Mouse (Mus musculus) erythroblast, adult 5-6 weeks (primary cell): ENCODE measurements at regions not wholly inside any gene's neighbourhood (a gene's known extent, or its start where the extent isn't known, plus 50 kb on each side); places are given as distances from the start of the nearest gene placed in this dataset.

Experiments
- ATAC-seq: replicated peaks from 2 replicates; pipeline ENCODE4 v1.8.0; 2016; ENCODE audit warnings: moderate number of reproducible peaks, mild to moderate bottlenecking, moderate TSS enrichment, inconsistent platforms; ENCODE audit not compliant: poor library complexity, low FRiP score, severe bottlenecking

DNA sequence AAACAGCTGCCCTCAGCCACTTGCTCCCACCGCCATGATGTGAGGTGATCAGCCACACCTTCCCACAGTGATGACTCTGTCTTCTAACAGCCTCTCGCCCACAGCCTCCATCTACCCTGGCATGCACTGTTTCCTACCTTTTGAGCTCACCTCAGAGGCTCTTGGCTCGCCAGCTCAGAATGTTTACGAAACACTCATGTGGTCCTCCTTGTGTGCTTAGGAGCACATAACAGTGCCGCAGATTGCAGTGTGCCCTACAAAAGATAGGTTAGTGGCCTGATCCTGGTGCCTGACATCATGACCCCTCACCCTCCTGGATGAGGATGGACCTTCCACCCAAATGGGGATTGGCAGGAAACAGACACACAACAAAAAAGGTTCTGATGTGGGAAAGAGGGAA, 134.3 kb upstream of the Irf2bp2 start:
- no peak for ATAC-seq

DNA sequence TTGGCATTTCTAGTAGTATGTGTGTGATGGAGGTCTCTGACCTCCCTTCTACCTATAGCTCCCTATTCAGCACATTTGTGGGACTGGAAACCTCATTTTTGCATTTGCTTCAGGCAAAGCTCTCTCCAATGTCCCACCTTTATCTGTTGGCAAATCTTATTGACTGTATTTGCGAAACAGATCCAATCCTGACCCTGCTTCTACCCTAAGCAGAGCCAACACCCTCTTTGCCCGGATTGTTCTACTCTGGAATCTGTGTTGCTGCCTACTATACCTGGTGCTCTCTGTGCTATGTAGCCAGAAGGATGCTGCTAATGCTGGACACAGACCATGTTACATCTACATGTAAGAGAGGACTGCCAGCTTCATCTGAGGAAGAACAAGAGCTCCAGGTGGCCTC, 133.3 kb upstream of the Irf2bp2 start:
- ATAC-seq, result no peak

DNA sequence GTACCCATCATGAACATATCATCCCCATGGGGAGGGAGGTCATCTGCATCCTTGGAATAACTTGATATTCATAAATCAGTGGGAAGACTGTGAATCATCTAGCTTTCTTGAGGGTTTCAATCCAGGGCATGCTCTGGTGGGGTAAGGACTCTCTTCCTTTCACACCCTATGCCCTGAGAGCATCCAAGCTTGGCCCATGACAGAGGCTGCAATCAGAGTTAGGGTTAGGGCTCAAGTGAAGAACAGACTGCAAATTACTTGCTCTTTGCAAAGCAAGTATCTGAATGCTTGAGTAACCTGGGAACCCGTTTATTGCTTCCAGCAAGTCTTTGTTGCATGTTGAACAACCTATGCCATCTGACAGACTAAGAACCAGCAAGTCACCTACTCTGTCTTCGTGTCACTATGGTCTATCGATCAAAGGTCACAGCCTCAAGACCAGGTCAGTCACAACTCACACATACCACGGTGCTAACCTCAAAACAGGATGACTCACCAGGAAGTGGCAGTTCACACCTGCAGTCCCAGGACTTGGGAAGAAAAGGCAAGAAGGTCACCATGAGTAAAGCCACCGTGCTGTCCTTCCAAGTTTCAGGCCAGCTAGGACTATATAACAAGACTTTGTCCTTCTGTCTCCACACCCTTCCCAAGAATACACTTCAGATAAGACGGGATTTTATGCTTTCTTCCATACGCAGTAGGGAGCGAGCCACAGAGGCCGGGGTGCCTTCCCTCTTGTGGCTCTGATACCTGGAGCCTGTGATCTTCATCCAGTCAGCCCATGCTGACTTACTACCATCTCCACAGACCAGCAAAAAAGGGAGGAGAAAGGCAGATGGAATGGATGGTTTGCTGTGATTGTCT, 129.7 kb upstream of the Irf2bp2 start:
- ATAC-seq, result no peak

DNA sequence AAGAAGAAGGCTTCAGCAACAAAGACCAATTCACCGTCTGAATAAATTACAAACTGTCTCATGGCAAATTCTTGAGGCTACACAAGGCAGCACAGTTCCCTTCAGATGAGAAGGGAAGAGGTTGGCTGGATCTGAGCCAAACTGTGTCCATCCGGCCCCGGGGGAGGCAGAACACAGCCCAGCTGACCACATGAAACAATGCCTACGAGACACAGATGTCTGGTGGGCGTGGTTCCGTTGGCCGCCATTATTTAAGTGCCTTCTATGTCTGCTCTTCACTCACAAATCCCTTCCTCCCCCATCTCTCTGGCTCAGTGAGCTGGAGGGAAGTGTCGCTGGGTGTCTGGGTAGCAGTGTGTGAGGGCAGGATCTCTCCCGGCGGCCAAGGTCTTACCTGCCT, 127.8 kb upstream of the Irf2bp2 start:
- no peak for ATAC-seq

DNA sequence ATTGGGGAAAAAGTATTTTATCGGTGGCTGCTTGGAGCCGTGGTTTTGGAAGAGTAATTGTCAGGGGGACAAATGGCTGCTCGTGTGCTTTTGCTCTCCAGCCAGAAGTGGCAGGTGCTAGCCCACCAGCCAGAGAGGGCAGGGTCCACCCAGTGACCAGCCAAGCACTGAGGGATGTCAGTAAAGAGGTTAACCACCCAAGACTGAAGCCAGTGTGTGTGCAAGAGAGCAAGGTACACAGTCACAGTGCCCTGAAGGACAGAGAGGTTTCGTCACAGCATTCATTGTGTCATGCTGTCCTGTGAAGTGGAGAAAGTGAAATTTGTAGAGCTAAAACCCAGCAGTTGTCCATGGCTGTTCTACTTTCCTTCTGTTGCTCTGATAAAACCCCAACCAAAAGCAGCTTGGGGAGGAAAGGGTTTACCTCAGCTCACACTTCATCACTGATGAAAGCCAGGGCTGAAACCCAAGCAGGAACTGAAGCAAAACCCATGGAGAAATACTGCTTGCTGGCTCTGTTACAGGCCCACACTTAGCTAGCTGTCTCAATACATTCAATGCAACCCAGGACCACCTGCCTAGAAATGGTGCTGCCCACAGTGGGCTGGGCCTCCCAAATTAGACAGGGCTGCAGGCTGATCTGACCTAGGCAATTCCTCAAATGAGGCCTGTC, 126.8 kb upstream of the Irf2bp2 start:
- no peak for ATAC-seq

DNA sequence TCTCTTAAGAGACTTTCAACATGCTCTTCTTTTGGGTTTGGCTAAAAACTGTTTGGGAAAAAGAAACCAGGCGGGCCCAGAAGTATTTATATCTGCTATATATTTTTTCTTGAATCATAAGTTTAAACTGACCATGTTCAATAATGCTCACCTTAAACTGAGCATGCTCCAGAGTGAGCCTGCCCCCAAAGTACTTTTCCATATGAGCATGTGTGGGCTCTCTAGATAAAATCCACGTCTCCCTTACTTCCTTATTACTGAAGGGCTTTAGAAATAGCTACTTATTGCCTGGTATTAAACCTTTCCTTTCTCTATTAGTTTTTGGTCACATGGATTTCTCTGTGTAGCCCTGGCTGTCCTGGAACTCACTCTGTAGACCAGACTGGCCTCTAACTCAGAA, 126.0 kb upstream of the Irf2bp2 start:
- ATAC-seq, result no peak

DNA sequence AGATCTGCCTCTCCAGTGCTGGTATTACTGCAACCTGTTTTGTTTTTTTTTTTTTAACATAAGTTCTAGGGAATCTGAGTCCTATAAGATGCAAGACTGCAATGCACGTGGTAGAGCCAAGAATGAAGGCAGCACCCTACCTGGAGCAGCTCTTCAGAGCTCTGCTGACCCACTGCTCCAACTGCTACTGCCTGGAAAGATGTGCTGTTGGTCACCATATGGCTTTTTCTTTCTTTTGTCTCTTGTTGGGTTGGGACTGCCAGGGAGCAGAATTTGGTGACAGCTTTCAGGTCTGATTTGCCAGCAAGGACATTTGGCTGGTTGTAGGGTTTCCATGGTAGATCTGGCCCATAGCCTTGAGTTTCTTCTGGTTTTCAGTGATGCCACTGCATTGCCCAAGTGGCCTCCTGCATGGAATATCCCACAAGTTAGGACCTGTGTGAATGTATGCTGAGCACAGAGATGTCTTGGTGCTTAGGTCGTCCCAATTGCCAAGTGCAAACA, 123.9 kb upstream of the Irf2bp2 start:
- no peak for ATAC-seq

DNA sequence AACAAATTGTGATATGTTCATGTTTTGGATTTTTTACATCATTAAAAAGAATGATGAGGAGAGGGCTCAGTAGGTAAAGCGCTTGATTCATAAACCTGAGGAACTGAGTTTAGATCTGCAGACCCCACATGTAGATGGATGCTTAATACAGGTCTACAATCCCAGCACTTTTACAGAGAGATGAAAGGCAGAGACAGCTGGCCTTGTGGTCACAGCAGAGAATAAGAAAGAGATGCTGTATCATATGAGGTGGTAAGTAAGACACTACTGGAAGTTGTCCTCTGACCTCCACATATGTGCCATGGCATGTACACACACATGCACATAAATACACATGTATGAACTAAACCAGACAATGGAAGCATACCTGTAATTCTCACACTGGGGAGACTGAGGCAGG, 121.9 kb upstream of the Irf2bp2 start:
- no peak for ATAC-seq

DNA sequence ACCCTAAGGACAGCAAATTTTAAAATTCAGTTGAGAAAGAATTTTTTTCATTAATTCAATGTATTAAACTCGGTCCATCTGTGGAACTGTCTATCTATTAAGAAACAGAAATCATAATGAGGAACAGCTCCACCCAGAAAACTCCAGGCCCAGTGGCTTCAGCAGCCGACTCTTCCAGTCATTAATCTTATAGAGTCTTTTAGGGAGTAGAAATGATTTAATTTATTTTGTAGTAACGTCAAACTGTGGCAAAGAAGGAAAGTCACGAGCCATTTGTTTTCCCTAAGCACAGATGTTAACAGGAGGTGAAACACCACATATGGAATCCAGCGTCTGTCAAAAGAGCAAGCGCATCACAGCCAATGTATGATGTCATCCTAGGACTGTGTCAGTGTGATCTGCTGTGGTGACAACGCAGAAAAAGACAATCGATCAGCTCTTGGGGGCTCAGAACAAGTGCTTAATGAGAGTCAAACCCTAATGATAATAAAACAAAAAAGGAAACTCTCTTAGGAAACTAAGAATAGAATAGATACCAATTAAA, 119.9 kb upstream of the Irf2bp2 start:
- ATAC-seq, result no peak

DNA sequence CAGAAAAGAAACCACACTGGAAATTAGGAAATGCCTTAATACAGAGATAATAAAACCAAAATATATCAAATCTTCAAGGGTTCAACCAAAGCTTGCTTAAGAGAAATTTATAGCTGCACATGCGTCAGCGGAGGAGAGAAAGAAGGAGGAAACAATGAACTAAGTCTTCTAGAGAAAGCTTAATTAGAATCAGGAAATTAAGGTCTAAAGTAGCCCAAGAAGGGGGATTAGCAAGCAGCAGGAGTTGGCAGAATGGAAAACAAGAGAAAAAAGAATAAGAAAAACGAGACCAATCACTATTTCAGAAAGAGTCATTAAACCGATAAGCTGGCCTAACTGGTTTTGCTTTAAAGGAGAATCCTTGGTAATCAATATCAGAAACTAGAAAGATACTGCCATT, 119.4 kb upstream of the Irf2bp2 start:
- no peak for ATAC-seq

DNA sequence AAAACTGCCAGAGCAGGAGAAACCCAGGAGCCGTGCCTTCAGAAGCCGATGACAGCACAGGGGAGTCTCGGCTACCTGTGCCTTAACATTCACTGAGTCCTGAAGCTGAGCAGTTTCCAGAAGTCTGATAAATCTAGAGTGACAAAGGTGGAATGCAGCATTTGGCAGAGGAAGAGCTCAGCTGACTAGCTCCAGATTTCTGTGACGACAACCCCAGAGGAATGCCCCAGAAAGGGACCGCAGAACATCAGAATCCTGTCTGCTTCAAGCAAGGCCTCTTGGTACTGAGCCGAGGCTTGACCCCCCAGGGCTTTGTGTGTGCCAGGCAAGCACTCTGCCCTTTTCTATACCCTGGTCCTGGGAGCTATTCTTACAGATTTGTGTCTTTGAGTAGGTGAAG, 119.0 kb upstream of the Irf2bp2 start:
- no peak for ATAC-seq

DNA sequence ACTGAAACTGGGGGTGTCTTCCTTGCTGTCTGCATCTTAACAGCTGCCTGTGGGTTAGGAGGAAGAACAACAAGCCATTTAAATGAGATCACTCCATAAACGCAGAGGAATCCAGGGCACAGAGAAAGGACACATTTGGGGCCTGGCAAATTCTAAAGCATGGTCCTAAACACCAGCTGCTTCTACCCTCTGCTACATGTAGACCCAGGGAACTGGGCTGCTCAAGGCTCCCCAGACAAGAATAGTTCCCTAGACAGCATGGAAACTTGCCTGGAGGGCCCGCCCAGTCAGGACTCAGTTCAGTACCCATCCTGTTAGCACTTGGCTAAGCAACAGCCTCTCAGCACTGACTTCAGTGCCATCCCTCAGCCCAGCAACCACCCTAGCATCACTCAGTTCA, 115.2 kb upstream of the Irf2bp2 start:
- no peak for ATAC-seq

DNA sequence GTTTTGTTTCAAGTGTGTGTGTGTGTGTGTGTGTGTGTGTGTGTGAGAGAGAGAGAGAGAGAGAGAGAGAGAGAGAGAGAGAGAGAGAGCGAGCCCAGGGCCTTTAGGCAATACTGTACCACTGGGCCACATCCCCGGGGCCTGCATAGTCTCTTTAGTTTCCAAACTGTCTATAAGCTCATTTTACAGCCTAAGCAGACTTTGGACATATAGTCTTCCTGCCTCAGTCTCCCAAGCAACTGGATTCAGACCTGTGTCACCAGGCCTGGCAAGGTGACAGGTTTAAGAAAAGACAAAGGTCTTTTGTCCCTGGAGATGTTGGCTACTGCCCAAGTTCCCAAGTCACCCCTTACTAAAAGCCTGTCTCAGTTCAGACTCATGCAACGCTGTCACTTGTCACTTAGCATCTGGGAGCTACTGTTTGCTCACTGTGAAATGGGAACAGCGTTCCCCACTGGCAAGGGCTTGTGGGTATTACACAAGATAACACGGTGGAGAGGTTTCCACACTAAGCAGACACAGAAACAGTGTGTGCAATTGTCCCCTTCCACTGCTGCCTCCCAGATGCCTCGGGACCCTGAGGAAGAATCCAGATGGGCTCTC, 113.6 kb upstream of the Irf2bp2 start:
- ATAC-seq, result no peak

DNA sequence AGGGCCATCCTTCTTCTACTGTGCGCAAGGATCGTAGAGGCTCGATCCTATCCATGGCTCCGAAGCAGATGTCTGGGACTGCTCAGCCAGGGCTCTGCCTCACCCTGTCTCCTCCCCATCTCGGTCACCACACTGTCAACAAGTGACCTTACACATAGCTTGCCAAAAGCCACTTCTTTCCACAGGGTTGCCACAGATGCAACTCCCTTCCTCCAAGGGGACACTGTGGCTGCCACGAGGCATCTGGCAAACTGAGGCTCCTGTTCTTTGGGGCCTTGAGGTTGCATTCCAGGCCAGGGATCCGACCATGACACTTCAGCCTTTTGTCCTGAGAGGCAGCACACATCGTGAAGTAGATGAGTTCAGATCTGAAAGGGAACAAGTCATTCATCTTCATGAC, 112.5 kb upstream of the Irf2bp2 start:
- ATAC-seq, result no peak

DNA sequence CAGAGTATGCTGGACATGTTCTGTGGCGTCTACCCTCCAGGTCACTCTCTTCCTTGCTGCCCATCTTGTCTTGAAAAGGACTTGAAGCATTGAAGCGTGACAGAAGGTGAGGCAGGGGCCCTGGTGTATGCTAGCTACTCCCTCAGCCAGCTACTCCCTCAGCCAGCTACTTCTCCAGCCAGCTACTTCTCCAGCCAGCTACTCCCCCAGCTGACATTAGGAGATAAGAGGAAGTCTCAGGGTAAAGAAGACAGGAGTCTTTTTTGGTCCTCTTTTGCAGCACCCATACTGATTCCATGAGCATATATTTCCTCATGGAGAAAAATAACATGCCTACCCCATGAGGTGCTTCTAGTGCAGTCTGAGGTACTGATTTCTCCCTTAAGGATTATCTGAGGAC, 111.6 kb upstream of the Irf2bp2 start:
- ATAC-seq, result no peak

DNA sequence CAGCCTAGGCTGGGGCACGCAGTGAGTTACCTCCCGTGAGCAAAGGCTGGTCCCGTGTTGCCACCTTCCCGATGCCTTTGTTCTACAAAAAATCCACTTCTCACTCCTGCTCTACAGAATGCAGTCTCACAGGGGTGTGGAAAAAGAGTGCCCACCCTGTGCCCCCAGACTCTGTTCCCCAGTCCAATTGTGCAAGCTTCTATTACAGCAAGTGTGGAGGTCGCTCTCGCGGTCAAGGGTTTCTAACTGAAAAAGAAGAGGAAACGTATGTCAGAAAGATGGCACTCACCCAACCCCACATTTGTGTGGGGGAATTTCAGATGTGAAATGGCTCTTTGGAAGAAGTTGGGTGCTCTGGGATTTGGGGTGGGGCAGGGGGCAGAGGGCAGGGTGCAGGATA, 110.9 kb upstream of the Irf2bp2 start:
- no peak for ATAC-seq

DNA sequence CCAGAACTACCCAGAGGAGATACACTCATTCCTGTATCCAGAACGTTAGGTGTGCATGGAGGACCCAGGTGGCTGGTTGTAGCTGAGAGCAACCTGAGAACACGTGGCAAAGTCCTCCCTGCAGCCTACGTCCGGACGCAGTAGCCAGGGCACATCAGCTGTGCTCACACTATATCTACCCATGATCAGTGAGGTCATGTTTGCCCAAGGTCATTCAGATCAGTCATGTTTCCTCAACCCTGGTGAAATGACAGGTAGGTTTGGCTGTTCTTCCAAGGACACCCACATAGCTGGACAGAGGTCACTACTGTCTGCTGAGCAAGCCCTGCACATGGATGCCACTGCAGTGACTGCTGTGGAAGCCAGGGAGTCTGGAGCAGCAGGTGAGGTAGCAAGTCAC, 109.8 kb upstream of the Irf2bp2 start:
- ATAC-seq, result no peak

DNA sequence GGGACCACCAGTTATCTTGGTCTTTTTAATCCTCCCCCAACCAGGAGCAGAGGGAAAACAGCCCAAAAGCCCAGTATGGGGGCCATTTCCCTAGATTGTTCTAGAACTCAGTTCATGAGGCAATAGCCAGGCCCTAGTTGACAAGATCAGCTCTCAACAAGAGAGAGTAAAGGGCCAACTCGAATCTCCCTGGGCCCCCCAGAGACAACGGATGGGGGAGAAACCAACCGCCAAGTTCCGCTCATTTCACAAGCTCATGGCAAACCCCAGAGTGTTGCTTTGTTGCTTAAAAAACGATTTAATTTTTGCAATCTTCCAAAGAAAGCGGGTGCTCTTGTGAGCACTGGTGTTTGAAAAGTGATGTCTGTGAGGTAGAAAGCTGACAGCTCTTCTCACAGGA, 108.5 kb upstream of the Irf2bp2 start:
- ATAC-seq, result no peak

DNA sequence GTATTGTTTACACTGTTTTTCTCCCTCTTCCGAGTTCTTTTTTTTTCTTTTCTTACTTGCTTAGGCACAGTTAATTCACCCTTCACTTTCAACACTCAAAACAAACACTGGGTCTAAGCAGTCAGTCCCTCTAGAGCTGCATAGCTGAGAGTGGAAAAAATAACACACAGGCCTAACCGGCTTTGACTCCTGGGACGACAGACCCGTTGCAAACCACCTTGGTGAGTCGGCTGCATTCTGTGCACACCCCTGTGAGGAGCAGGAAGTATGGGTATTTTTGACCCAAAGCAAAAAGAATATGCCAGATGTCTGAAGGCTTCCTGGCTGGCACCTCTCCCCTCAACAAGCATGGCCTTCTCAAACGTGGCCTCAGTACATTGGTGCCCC, 105.6 kb upstream of the Irf2bp2 start:
- no peak for ATAC-seq

DNA sequence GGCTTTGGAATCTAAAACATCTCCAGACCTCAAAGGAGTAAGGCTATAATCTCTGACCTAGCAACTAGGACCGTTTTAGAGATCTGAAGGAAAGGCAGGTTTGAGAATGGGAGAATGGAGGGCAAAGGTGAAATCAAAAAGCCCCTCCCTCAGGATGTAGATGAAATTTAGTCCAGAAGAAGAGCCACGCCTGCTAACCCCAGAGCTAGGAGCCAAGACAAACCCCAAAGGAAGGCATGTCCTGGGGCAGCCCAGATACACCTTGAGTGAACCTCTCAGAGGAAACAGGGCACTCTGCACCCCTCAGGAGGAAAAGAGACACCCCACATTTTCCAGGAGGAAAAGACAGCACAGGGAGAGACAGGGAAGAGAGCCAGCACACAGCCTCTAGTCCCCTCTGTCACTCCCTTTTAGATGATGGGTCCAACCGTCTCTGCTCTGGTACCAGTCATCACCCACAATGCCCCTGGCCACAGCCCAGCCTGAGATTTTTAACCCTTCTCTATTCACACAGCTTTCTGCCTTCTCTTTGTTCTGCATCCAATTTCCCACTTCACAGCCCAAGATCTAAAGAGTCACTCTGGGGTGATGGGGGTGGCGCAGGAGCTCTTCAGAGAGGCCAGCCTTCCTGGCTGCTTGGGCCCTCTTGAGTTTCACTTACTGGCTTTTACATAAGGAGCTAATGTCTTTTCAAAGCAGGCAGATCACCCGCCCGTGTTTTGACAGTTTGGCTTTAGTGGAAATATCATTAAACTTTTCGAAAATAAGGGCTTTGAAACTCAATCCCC, 105.0 kb upstream of the Irf2bp2 start:
- ATAC-seq, result no peak
